Mouse (Mus musculus): ENCODE results near the gene Ehmt1.

- no peak for TF ChIP-seq GATA1 (IDR thresholded peaks at IDR 0.05; ENCODE audit: low read length)
- no peak for TF ChIP-seq TAL1 (IDR thresholded peaks at IDR 0.05; ENCODE audit: low read length)
Observed at GRCm38 (mm10) chr2:24952537-24953055, 33.2 kb upstream of the Ehmt1 start.
